Mouse (Mus musculus): ENCODE data around the gene Stk39. TPM values are rescaled to one million over a fixed set of nuclear protein-coding genes. Genes with fewer than 3 reads are reported as not detected.

The Stk39 gene
- polyA plus RNA-seq, 1 experiment from 2014 or later: 30.0 TPM

DNA sequence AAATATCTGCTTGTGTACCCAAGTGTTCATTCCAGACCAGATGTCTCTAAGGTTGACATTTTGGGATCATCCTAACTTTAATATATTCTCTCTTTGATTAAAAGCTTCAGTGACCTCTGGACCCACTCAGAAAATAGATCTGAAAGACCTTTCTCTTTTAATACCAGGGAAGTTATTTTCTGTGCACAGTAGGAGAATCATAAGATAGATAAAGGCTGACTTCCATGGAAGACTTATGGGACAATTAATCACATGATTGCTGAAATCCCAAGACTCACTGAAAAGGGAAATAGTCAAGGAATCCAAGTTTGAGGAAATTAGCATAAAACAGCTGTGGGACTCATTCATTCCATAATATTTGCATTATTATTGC is 278.6 kb downstream of the Stk39 start:
- Histone ChIP-seq H3K4me1 (ENCODE audit: control insufficient read depth, insufficient read depth, low read length) (no peaks in the 10 kb centered on the region; the same call in 1 of the 2 replicates), H3K36me3 (ENCODE audit: control insufficient read depth, insufficient read depth, low read length) (no peaks in the 10 kb centered on the region), H3K4me3 (ENCODE audit: low read length) (no peak overlapping the region), H3K9me3 (ENCODE audit: control insufficient read depth, low read length) (no peaks in the 10 kb centered on the region), H3K27ac (ENCODE audit: low read depth, low read length) (no peak overlapping the region), H3K27me3 (ENCODE audit: control insufficient read depth, insufficient read depth, low read length) (no peaks in the 10 kb centered on the region), H3K4me2 (replicated peaks; ENCODE audit: low read depth, low read length) (no peak overlapping the region), H3K9ac (ENCODE audit: low read depth, low read length) (no peak overlapping the region)
- no peak for ATAC-seq (ENCODE audit: low FRiP score, low TSS enrichment)

DNA sequence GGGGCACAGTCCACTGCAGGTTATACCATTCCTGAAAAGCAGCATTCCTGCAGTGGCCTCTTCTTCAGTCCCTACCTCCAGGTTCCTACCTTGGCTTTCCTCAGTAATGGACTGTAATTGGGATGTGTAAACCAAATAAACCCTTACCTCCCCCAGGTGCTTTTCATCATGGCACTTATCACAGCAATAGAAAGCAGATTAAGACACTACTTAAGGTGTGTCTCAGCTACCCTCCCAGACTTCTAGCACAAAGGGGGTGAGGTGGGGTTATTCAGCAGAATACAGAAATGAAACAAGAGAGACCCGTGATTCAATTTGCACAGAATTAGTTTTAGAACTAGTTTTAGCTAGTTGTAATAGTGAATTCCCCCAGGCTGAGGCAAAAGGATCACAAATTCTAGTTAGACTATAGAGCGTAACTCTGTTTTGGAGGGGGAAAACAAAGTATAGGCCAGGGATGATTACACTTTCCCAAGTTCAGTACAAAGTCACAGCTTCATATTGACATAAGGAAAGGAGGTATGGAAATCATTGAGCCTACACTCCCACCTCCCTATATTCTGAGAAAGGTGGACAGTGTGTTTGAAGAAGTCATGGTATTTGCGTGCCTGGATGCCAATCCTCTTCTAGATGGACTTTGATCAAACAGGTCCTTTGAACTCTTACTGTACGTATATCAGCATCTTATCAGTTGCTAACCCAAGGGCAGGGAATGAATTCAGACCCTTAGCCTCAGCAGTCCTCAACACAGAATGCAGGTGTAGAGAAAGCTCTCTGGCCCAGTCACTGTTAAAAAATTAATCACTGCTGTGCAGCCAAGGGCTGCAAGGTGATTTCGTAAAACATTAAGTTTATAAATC is 279.2 kb downstream of the Stk39 start:
- H3K4me2 ChIP-seq (replicated peaks; ENCODE audit: low read depth, low read length): no peak overlapping the region
- no peaks in the 10 kb centered on the region; the same call in 1 of the 2 replicates for H3K4me1 ChIP-seq (ENCODE audit: control insufficient read depth, insufficient read depth, low read length)
- 62% methylated on average over 5 of the region's 5 CpGs for WGBS
- H3K9ac ChIP-seq (ENCODE audit: low read depth, low read length): no peak overlapping the region
- no peak overlapping the region for H3K4me3 ChIP-seq (ENCODE audit: low read length)
- no peaks in the 10 kb centered on the region for H3K36me3 ChIP-seq (ENCODE audit: control insufficient read depth, insufficient read depth, low read length)
- no peak for ATAC-seq (ENCODE audit: low FRiP score, low TSS enrichment)
- no peak overlapping the region for H3K27ac ChIP-seq (ENCODE audit: low read depth, low read length)
- H3K27me3 ChIP-seq (ENCODE audit: control insufficient read depth, insufficient read depth, low read length): no peaks in the 10 kb centered on the region
- no peaks in the 10 kb centered on the region for H3K9me3 ChIP-seq (ENCODE audit: control insufficient read depth, low read length)

DNA sequence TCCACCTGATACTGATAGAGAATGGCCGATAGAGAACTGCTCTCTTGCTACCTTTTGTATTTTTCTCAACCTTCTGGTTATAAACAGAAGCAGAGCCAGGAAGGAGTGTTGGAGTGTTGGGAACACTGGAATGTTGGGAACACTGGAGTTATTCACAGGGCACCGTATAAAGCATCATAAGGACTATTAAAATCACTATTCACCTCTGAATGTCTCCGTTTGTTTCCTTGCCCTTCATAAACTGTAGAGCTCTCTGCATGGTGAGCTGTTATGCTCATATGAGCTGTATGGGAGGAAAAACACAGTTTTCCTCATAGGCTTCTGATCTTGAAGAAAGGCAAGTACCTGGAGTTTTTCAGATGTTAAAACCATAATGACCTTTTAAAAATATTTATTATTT is 295.6 kb downstream of the Stk39 start:
- WGBS: 87% methylated on average over 3 of the region's 3 CpGs
- Histone ChIP-seq H3K9me3 (ENCODE audit: control insufficient read depth, low read length) (no peaks in the 10 kb centered on the region), H3K4me3 (ENCODE audit: low read length) (no peak overlapping the region), H3K9ac (ENCODE audit: low read depth, low read length) (no peak overlapping the region), H3K27ac (ENCODE audit: low read depth, low read length) (no peak overlapping the region), H3K27me3 (ENCODE audit: control insufficient read depth, insufficient read depth, low read length) (no peaks in the 10 kb centered on the region), H3K4me1 (ENCODE audit: control insufficient read depth, insufficient read depth, low read length) (no peaks in the 10 kb centered on the region), H3K4me2 (replicated peaks; ENCODE audit: low read depth, low read length) (no peak overlapping the region), H3K36me3 (ENCODE audit: control insufficient read depth, insufficient read depth, low read length) (no peaks in the 10 kb centered on the region)
- ATAC-seq (ENCODE audit: low FRiP score, low TSS enrichment): no peak

DNA sequence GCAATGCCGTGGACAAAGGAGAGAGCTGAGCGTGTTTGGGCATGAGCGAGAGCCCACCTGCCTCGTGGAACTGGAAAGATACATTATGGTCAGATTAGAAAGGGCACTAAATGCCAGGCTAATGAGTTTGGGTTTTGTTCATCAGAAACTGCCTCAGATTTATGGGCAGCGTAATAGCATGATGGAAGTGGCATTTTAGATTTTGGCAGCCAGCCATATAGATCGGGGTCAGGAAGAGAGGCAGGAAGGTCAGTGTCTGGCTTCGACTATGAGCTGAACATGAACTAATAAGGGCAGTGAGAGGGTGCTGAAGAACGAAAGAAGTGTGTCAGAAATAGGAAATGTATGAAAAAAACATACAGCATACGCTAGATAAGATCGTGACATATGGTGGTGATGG is 300.8 kb downstream of the Stk39 start:
- Histone ChIP-seq H3K4me2 (replicated peaks; ENCODE audit: low read depth, low read length) (no peak overlapping the region), H3K9me3 (ENCODE audit: control insufficient read depth, low read length) (no peaks in the 10 kb centered on the region), H3K36me3 (ENCODE audit: control insufficient read depth, insufficient read depth, low read length) (no peaks in the 10 kb centered on the region), H3K27me3 (ENCODE audit: control insufficient read depth, insufficient read depth, low read length) (no peaks in the 10 kb centered on the region), H3K4me3 (ENCODE audit: low read length) (no peak overlapping the region), H3K4me1 (ENCODE audit: control insufficient read depth, insufficient read depth, low read length) (no peaks in the 10 kb centered on the region), H3K27ac (ENCODE audit: low read depth, low read length) (no peak overlapping the region), H3K9ac (ENCODE audit: low read depth, low read length) (no peak overlapping the region)
- no peak for ATAC-seq (ENCODE audit: low FRiP score, low TSS enrichment)
- 74% methylated on average over 10 of the region's 10 CpGs for WGBS

DNA sequence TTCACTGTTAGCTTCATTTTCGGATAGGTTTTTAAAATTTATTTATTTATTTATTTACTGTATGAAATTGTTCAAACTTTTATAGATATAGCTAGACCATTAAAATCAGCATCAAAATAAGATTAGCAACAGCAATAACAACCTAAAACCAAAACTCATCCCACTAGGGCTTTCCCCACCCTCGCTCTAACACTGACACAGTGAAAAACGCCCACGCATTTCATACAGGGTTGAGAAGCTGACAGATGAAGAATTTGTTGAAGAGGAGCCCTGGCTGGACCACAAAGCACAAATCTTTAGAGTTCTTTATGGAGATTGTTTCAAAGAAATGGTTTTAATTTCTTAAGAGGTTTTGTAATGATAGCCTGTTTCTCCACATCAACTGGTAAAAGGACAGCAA is 310.1 kb downstream of the Stk39 start:
- no peak overlapping the region for H3K4me2 ChIP-seq (replicated peaks; ENCODE audit: low read depth, low read length)
- no peaks in the 10 kb centered on the region for H3K4me1 ChIP-seq (ENCODE audit: control insufficient read depth, insufficient read depth, low read length)
- H3K27ac ChIP-seq (ENCODE audit: low read depth, low read length): no peak overlapping the region
- no peak overlapping the region for H3K4me3 ChIP-seq (ENCODE audit: low read length)
- no peaks in the 10 kb centered on the region for H3K36me3 ChIP-seq (ENCODE audit: control insufficient read depth, insufficient read depth, low read length)
- WGBS: 83% methylated on average over 4 of the region's 4 CpGs
- no peak overlapping the region for H3K9ac ChIP-seq (ENCODE audit: low read depth, low read length)
- no peaks in the 10 kb centered on the region for H3K27me3 ChIP-seq (ENCODE audit: control insufficient read depth, insufficient read depth, low read length)
- H3K9me3 ChIP-seq (ENCODE audit: control insufficient read depth, low read length): no peaks in the 10 kb centered on the region
- no peak for ATAC-seq (ENCODE audit: low FRiP score, low TSS enrichment)

DNA sequence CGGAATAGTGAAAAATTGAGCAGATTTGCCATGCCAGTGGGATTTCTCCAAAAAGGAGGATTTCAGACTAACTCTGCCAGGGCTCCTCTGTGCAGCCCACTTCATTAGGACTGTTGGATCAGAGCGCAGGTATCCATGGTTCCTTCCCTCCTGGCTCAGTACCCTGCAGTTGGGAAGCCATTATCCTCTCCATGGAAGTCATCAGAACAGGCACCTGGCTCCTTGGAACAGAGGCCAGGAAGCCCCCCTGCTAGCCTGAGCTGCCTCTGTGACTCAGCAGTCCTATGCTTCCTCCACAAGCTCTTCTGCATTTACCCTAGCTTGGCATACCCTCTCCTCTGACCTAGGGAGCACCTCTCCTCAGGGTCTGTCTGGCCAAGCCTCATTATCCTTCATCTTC is 311.5 kb downstream of the Stk39 start:
- no peak overlapping the region for H3K27ac ChIP-seq (ENCODE audit: low read depth, low read length)
- ATAC-seq (ENCODE audit: low FRiP score, low TSS enrichment): no peak
- H3K4me3 ChIP-seq (ENCODE audit: low read length): no peak overlapping the region
- H3K4me1 ChIP-seq (ENCODE audit: control insufficient read depth, insufficient read depth, low read length): no peaks in the 10 kb centered on the region
- no peak overlapping the region for H3K9ac ChIP-seq (ENCODE audit: low read depth, low read length)
- H3K36me3 ChIP-seq (ENCODE audit: control insufficient read depth, insufficient read depth, low read length): no peaks in the 10 kb centered on the region
- WGBS: 82% methylated on average over 2 of the region's 2 CpGs
- H3K9me3 ChIP-seq (ENCODE audit: control insufficient read depth, low read length): no peaks in the 10 kb centered on the region
- H3K27me3 ChIP-seq (ENCODE audit: control insufficient read depth, insufficient read depth, low read length): no peaks in the 10 kb centered on the region
- H3K4me2 ChIP-seq (replicated peaks; ENCODE audit: low read depth, low read length): no peak overlapping the region

Other genes with a start within 250 kb of the Stk39 start
- gene 4933409G03Rik, start 110.1 kb upstream of the Stk39 start, polyA plus RNA-seq (2014; fragmentation: Nextera tagmentation; extraction: Ambion mirVana): not detected in 2 replicates
- gene 4932414N04Rik, start 184.2 kb upstream of the Stk39 start, polyA plus RNA-seq (2014; fragmentation: Nextera tagmentation; extraction: Ambion mirVana): not detected in 2 replicates

Measured in kidney, embryonic 14.5 days (tissue).